Mouse (Mus musculus): ENCODE data around the gene Map7d3.

GRCm38 (mm10) chrX:56835842-56836241, 13.7 kb upstream of the Map7d3 start:
- no peak for TF ChIP-seq CTCF (conservative IDR thresholded peaks at IDR 0.05 in 1 of 2, IDR thresholded peaks at IDR 0.05 in 1 of 2; ENCODE audit: low read depth in 2 of 2, low read length in 2 of 2)
- no peak for TF ChIP-seq MAX (IDR thresholded peaks at IDR 0.05; ENCODE audit: low read length)
- TF ChIP-seq SMC3 (IDR thresholded peaks at IDR 0.05; ENCODE audit: low read depth, low read length), result no peak
- no peak for TF ChIP-seq MAFK (IDR thresholded peaks at IDR 0.05; ENCODE audit: insufficient replicate concordance, low read length)
- no peak for TF ChIP-seq EP300 (IDR thresholded peaks at IDR 0.05; ENCODE audit: low read length)
- TF ChIP-seq ZKSCAN1 (IDR thresholded peaks at IDR 0.05; ENCODE audit: borderline replicate concordance, low read depth, low read length), result no peak
- TF ChIP-seq POLR2A (IDR thresholded peaks at IDR 0.05; ENCODE audit: low read depth, low read length), result no peak
- TF ChIP-seq E2F4 (IDR thresholded peaks at IDR 0.05; ENCODE audit: insufficient replicate concordance, low read depth, low read length), result no peak

Data from CH12.LX (cell line).